Mouse (Mus musculus): ENCODE results near the gene Rassf2. TPM values are rescaled to one million over a fixed set of nuclear protein-coding genes. Genes with fewer than 3 reads are reported as not detected.

The Rassf2 gene
- polyA plus RNA-seq, 1 experiment from 2014 or later, result 4.9 TPM

DNA sequence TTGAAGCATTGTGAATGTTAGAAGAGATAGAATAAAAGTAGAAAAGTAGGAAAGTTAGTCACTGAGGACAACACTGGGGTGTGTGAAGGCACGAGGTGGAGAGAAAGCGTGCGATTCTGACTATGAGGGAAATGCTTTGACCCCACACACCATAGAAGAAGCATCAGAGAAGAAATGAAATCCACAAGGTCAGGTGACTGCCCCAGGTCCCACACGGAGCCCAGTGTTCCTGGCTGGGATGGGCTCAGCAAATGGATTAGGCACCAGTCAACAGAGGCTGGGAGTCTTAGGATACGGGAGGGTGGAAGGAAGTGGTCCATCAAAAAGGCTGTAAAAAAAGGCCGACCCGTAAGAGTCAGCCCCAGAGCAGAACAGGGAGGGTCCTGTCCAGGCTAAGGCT lies 9.6 kb downstream of the Rassf2 start:
- 49% methylated on average over 7 of the region's 7 CpGs for whole genome bisulfite sequencing
- H3K4me1 ChIP-seq (replicated peaks; ENCODE audit: control insufficient read depth, insufficient read depth, low read length), result peaks cover 20% of the 10 kb centered on the region
- DNase-seq (ENCODE audit: low spot score) (no peak), ATAC-seq (replicated peaks; ENCODE audit: low FRiP score) (no peak)
- H3K4me2 ChIP-seq, result no peak overlapping the region; the same call in 1 of the 2 replicates
- no peak overlapping the region for H3K9ac ChIP-seq (ENCODE audit: low read depth, low read length)
- no peaks in the 10 kb centered on the region for H3K27me3 ChIP-seq (replicated peaks; ENCODE audit: control insufficient read depth, insufficient read depth, low read length)
- H3K4me3 ChIP-seq (ENCODE audit: low read depth, low read length), result no peak overlapping the region
- H3K9me3 ChIP-seq (ENCODE audit: control insufficient read depth, low read length), result no peaks in the 10 kb centered on the region
- no peak overlapping the region for H3K27ac ChIP-seq (ENCODE audit: low read depth, low read length)
- H3K36me3 ChIP-seq (ENCODE audit: control insufficient read depth, insufficient read depth, low read length), result no peaks in the 10 kb centered on the region

DNA sequence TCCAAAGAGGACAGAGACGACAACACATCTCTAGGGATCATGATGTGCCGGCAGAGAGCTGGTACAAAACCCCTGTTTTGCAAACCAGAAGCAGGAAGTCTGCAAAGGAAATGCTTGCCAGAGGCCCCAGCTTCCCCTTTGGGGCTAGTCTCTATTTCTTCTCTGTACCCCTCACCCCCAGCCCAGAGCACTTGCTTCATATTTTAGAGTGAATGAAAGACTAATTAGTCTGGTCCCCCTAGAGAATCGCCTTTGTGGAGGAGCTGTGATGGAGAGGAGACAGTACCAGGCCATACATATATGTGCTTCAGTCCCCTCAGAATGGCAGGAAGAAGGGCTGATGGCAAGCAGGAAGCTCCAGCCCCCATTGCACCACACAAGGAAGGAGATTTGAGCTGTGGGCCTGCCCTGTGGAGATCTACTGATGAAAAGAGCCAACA lies 10.7 kb downstream of the Rassf2 start:
- H3K9ac ChIP-seq (ENCODE audit: low read depth, low read length), result no peak overlapping the region
- peak overlapping the region; percentile 21 for H3K4me2 ChIP-seq
- ATAC-seq (replicated peaks; ENCODE audit: low FRiP score) (no peak), DNase-seq (ENCODE audit: low spot score) (no peak)
- H3K36me3 ChIP-seq (ENCODE audit: control insufficient read depth, insufficient read depth, low read length), result no peaks in the 10 kb centered on the region
- no peak overlapping the region for H3K4me3 ChIP-seq (ENCODE audit: low read depth, low read length)
- no peaks in the 10 kb centered on the region for H3K27me3 ChIP-seq (replicated peaks; ENCODE audit: control insufficient read depth, insufficient read depth, low read length)
- H3K27ac ChIP-seq (ENCODE audit: low read depth, low read length), result peak overlapping the region; percentile 32; the same call in 1 of the 2 replicates
- peaks cover 20% of the 10 kb centered on the region for H3K4me1 ChIP-seq (replicated peaks; ENCODE audit: control insufficient read depth, insufficient read depth, low read length)
- WGBS, result 46% methylated on average over 3 of the region's 3 CpGs
- no peaks in the 10 kb centered on the region for H3K9me3 ChIP-seq (ENCODE audit: control insufficient read depth, low read length)

DNA sequence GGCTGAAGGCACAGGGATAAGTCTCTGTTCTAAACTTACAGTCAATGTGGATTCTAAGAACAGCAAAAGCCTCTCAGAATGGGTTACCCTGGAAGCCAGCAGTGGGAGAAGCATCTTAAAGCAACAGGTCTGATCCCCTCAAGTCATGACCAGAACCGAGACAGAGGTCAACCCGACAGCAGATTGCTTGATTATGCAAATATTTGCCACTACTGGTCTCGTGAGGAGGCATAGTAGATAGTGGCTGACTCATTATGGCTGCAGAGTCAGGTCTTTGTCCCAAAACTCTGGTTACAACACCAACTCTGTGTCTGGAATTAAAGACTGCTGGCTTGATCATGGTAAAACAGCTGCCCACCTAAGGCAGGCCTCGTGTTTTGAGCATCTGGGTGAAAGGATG lies 11.9 kb downstream of the Rassf2 start:
- no peak overlapping the region for H3K27ac ChIP-seq (ENCODE audit: low read depth, low read length)
- DNase-seq (ENCODE audit: low spot score) (no peak), ATAC-seq (replicated peaks; ENCODE audit: low FRiP score) (no peak)
- no peak overlapping the region for H3K4me2 ChIP-seq
- 39% methylated on average over 4 of the region's 4 CpGs for WGBS
- no peaks in the 10 kb centered on the region for H3K36me3 ChIP-seq (ENCODE audit: control insufficient read depth, insufficient read depth, low read length)
- no peaks in the 10 kb centered on the region for H3K27me3 ChIP-seq (replicated peaks; ENCODE audit: control insufficient read depth, insufficient read depth, low read length)
- no peaks in the 10 kb centered on the region for H3K9me3 ChIP-seq (ENCODE audit: control insufficient read depth, low read length)
- no peak overlapping the region for H3K4me3 ChIP-seq (ENCODE audit: low read depth, low read length)
- peaks cover 20% of the 10 kb centered on the region for H3K4me1 ChIP-seq (replicated peaks; ENCODE audit: control insufficient read depth, insufficient read depth, low read length)
- H3K9ac ChIP-seq (ENCODE audit: low read depth, low read length), result no peak overlapping the region

DNA sequence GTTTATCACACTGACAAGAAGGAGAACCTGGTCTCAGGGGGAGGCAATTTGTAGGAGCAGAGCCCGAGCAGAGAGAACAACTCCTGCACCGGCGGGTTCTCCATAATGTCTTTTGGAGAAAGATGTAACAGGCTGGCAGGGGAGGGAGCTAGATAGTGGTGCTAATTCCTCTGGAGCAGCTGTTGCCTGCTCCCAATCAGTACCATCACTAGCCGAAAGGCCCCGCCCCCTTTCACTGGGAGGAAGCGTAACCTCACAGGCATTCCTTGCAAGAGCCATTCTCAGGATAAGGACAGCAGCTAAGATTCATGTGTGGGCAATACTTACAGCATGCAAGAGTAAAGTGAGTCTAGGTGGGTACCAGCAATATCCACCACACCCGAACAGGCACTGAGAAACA lies 12.4 kb downstream of the Rassf2 start:
- Histone ChIP-seq H3K27me3 (replicated peaks; ENCODE audit: control insufficient read depth, insufficient read depth, low read length) (no peaks in the 10 kb centered on the region; the same call in 1 of the 2 replicates), H3K4me3 (ENCODE audit: low read depth, low read length) (no peak overlapping the region), H3K9me3 (ENCODE audit: control insufficient read depth, low read length) (no peaks in the 10 kb centered on the region), H3K4me2 (no peak overlapping the region), H3K9ac (ENCODE audit: low read depth, low read length) (no peak overlapping the region), H3K36me3 (ENCODE audit: control insufficient read depth, insufficient read depth, low read length) (no peaks in the 10 kb centered on the region), H3K4me1 (replicated peaks; ENCODE audit: control insufficient read depth, insufficient read depth, low read length) (peaks cover 20% of the 10 kb centered on the region), H3K27ac (ENCODE audit: low read depth, low read length) (no peak overlapping the region)
- ATAC-seq (replicated peaks; ENCODE audit: low FRiP score) (peak; percentile 45; the same call in 1 of the 2 replicates), DNase-seq (ENCODE audit: low spot score) (no peak)
- WGBS, result 22% methylated on average over 7 of the region's 7 CpGs

DNA sequence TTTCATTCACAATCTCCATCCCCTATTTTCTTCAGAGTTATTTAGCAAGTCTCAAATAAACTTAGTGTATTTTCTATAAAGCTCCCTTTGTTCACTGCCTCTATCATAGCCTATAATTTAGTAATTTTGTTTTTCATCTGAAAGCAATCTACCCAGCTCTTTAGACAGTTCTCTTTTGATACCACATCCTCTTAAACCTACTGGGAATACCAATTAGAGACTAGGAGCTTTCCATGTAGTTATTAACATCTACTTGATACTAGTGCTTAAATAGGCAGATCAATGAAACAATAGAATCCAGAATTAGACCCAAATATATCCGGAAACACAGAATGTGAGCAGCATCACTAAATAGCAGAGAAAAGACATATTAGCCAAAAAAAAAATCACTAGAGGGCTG lies 14.0 kb downstream of the Rassf2 start:
- no peak for DNase-seq (ENCODE audit: low spot score)
- Histone ChIP-seq H3K36me3 (ENCODE audit: control insufficient read depth, insufficient read depth, low read length) (no peaks in the 10 kb centered on the region), H3K27ac (ENCODE audit: low read depth, low read length) (no peak overlapping the region), H3K9me3 (ENCODE audit: control insufficient read depth, low read length) (no peaks in the 10 kb centered on the region), H3K4me1 (replicated peaks; ENCODE audit: control insufficient read depth, insufficient read depth, low read length) (peaks cover 19% of the 10 kb centered on the region), H3K4me2 (no peak overlapping the region), H3K27me3 (replicated peaks; ENCODE audit: control insufficient read depth, insufficient read depth, low read length) (no peaks in the 10 kb centered on the region; the same call in 1 of the 2 replicates), H3K9ac (ENCODE audit: low read depth, low read length) (no peak overlapping the region), H3K4me3 (ENCODE audit: low read depth, low read length) (no peak overlapping the region)
- WGBS, result 81% methylated on average over 1 of the region's 1 CpGs
- ATAC-seq (replicated peaks; ENCODE audit: low FRiP score), result no peak

DNA sequence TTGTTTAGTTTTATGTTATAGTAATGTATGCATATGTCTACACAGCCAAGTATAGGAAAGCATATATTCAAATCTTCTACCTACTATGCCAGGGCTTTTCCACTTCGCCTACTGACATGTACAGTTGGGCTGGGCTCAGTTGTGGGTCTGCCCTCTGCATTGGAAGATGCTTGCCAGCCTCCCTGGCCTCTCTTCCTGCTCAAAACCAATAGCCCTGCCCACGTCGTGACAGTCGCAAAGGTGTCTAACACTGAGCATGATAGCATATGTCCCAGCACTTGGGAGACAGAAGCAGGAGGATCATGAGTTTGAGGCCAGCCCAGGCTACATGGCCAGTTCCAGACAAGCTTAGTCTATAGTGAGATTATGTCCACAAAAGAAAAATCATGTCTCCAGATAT lies 16.9 kb downstream of the Rassf2 start:
- Histone ChIP-seq H3K4me1 (replicated peaks; ENCODE audit: control insufficient read depth, insufficient read depth, low read length) (peaks cover 4% of the 10 kb centered on the region), H3K9ac (ENCODE audit: low read depth, low read length) (no peak overlapping the region), H3K4me2 (no peak overlapping the region), H3K36me3 (ENCODE audit: control insufficient read depth, insufficient read depth, low read length) (no peaks in the 10 kb centered on the region), H3K27ac (ENCODE audit: low read depth, low read length) (no peak overlapping the region), H3K4me3 (ENCODE audit: low read depth, low read length) (no peak overlapping the region), H3K27me3 (replicated peaks; ENCODE audit: control insufficient read depth, insufficient read depth, low read length) (no peaks in the 10 kb centered on the region; the same call in 1 of the 2 replicates), H3K9me3 (ENCODE audit: control insufficient read depth, low read length) (no peaks in the 10 kb centered on the region)
- WGBS, result 77% methylated on average over 4 of the region's 4 CpGs
- DNase-seq (ENCODE audit: low spot score), result no peak
- ATAC-seq (replicated peaks; ENCODE audit: low FRiP score), result no peak

DNA sequence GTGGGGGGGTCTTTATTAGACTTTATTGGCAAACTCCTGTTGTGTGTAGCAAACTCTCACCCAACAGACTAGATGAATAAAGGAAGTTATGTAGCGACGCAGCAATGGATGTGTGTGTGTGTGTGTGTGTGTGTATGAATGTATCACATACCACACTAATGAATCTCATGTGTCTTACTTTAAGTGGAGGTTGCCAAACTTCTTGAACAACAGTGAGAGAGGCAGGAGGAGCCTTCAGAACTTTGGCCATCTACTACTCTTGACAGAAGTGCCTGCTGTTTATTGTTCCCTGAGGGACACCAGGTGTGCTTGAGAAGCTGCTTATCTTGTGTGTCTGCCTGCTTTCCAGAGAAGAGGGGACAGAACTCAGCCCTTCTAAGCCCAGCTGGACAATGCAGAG lies 19.3 kb downstream of the Rassf2 start:
- no peak for ATAC-seq (replicated peaks; ENCODE audit: low FRiP score)
- H3K4me2 ChIP-seq, result no peak overlapping the region
- no peak overlapping the region for H3K4me3 ChIP-seq (ENCODE audit: low read depth, low read length)
- H3K27me3 ChIP-seq (replicated peaks; ENCODE audit: control insufficient read depth, insufficient read depth, low read length), result no peaks in the 10 kb centered on the region; the same call in 1 of the 2 replicates
- no peak for DNase-seq (ENCODE audit: low spot score)
- 91% methylated on average over 2 of the region's 2 CpGs for WGBS
- no peaks in the 10 kb centered on the region for H3K4me1 ChIP-seq (replicated peaks; ENCODE audit: control insufficient read depth, insufficient read depth, low read length)
- H3K9ac ChIP-seq (ENCODE audit: low read depth, low read length), result no peak overlapping the region
- no peaks in the 10 kb centered on the region for H3K36me3 ChIP-seq (ENCODE audit: control insufficient read depth, insufficient read depth, low read length)
- H3K27ac ChIP-seq (ENCODE audit: low read depth, low read length), result no peak overlapping the region
- H3K9me3 ChIP-seq (ENCODE audit: control insufficient read depth, low read length), result no peaks in the 10 kb centered on the region

DNA sequence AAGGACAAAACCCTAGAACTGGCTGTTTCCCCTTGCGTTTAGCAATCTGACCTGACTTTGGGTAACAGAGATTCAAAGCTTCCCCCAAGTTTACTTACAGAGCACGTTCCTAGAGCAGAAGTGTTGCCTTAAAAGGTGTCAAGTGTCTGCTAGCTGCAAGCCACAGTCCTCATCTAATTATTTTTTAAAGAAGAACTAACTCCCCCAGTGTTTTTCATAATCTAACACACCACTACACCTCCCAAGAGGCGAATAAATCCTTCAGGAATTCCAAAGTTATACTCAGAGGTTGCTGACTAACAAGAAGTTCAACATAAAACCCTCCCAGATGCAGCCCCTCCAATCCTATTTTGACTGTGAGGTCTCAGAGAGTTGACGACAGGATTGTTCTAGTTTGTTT lies 21.9 kb downstream of the Rassf2 start:
- H3K36me3 ChIP-seq (ENCODE audit: control insufficient read depth, insufficient read depth, low read length), result no peaks in the 10 kb centered on the region
- ATAC-seq (replicated peaks; ENCODE audit: low FRiP score) (no peak), DNase-seq (ENCODE audit: low spot score) (no peak)
- WGBS, result 60% methylated on average over 4 of the region's 4 CpGs
- no peak overlapping the region for H3K4me2 ChIP-seq
- no peaks in the 10 kb centered on the region for H3K9me3 ChIP-seq (ENCODE audit: control insufficient read depth, low read length)
- no peak overlapping the region for H3K9ac ChIP-seq (ENCODE audit: low read depth, low read length)
- no peak overlapping the region for H3K27ac ChIP-seq (ENCODE audit: low read depth, low read length)
- H3K27me3 ChIP-seq (replicated peaks; ENCODE audit: control insufficient read depth, insufficient read depth, low read length), result no peaks in the 10 kb centered on the region; the same call in 1 of the 2 replicates
- no peaks in the 10 kb centered on the region for H3K4me1 ChIP-seq (replicated peaks; ENCODE audit: control insufficient read depth, insufficient read depth, low read length)
- no peak overlapping the region for H3K4me3 ChIP-seq (ENCODE audit: low read depth, low read length)

DNA sequence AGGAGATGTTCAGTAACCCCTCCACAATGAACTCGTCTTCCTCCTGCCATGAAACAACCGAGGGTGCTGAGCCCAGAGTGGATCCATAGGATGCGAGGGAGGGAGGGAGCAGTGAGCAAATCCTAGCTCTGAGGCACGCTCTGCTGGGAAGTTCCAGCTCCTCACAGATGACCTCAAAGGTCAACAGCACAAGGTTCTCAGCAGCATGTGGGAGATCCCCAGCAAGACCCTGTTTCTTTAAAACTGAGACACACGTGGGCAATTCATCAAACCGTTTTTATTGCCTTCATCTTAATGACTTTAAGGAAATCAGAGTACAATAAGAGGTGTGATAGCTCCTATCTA lies 22.6 kb downstream of the Rassf2 start:
- Histone ChIP-seq H3K4me3 (ENCODE audit: low read depth, low read length) (no peak overlapping the region), H3K4me1 (replicated peaks; ENCODE audit: control insufficient read depth, insufficient read depth, low read length) (no peaks in the 10 kb centered on the region), H3K4me2 (no peak overlapping the region), H3K27me3 (replicated peaks; ENCODE audit: control insufficient read depth, insufficient read depth, low read length) (no peaks in the 10 kb centered on the region), H3K36me3 (ENCODE audit: control insufficient read depth, insufficient read depth, low read length) (no peaks in the 10 kb centered on the region), H3K9ac (ENCODE audit: low read depth, low read length) (no peak overlapping the region), H3K9me3 (ENCODE audit: control insufficient read depth, low read length) (no peaks in the 10 kb centered on the region), H3K27ac (ENCODE audit: low read depth, low read length) (no peak overlapping the region)
- DNase-seq (ENCODE audit: low spot score) (no peak), ATAC-seq (replicated peaks; ENCODE audit: low FRiP score) (no peak)
- WGBS, result 51% methylated on average over 6 of the region's 6 CpGs
